Mouse (Mus musculus) layer of hippocampus, postnatal 10 days (tissue): ENCODE results near the gene Phf20. TPM values are rescaled to one million over a fixed set of nuclear protein-coding genes. Genes with fewer than 3 reads are reported as not detected.

Experiments
- DNase-seq, 2 experiments: peaks; one replicate each; pipeline ENCODE4 v3.0.0; 2021; ENCODE audit warnings: low spot score in 2 of 2
- total RNA-seq, 2 experiments: library from RNA; stranded (reverse); gene quantifications; 2 replicates each; pipeline ENCODE4 v1.2.3; 2021

Gene Phf20
- total RNA-seq, 2 experiments from 2014 or later: 75.4 to 86.9 TPM

DNA sequence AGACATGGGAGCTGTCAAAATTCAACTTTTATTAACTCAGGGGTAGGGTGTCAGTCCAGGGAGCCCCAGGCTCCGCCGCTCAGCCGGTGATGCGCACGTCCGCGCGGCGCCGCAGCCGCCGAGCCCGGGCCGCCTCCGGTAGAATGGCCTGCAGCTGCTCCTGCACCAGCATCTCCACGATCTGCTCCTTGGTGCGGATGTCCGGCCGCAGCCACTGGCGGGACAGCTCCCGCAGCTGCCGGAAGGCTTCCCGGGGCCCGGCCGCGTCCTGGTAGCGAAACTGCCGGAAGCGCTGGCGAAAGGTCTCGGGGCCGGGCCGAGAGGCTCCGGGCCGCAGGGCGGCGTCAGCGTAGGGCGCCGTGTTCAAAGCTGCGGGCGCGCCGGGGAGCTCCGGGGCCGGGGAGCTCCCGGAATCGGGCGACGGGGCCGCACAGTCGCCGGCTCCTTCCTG lies 115.6 kb downstream of the Phf20 start:
- DNase-seq: peak; percentile 57 to 68

DNA sequence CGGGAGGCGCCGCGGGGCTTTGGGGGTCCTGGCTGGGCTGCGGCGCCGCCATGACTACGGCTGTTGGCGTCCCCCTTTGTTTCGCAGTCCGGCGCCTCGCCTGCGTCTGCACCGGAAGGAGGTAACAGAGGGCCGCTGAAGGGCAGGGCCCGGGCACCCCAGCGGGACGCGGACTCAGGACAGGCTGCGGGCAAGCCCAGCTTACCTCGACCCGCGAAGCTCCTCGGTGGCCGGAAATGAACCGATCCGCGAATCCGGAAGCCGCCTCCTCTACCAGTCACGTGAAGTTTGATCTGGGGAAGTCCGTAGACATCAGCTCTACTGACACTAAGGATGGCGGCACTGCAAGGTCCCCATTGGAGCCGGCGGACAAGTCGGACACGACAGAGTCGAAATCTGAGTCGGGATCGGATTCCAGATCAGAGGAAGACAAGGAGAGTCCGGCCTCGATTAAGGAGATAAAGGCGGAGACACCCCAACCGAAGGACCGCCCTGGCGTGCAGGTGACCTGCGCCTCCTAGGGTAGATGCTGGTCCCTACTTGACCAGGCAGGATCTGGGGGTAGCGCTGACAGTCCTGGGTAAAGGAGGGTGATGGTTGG lies 116.1 kb downstream of the Phf20 start, which contains the start of the genes Cnbd2 and Scand1:
Cnbd2 (plus strand) TSS at position 3 of the 601 bp plus-strand sequence.
Scand1 (minus strand) TSS at position 408 of the 601 bp plus-strand sequence.
- DNase-seq: peak; percentile 79 to 84

DNA sequence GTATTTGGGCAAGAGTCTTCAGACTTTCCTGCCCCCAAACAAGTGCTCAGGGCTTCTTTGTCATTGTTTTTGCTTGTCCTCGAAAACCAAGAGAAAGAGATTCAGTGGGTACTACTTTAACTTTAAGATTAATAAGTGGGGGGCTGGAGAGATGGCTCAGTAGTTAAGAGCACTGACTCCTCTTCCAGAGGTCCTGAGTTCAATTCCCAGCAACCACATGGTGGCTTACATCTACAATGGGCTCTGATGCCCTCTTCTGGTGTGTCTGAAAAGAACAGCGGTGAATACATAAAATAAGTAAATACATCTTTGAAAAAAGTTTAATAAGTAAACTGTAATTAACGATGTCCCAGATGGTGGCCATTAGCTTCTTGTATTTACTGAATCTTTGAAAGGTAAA lies 116.9 kb downstream of the Phf20 start:
- DNase-seq: no peak

DNA sequence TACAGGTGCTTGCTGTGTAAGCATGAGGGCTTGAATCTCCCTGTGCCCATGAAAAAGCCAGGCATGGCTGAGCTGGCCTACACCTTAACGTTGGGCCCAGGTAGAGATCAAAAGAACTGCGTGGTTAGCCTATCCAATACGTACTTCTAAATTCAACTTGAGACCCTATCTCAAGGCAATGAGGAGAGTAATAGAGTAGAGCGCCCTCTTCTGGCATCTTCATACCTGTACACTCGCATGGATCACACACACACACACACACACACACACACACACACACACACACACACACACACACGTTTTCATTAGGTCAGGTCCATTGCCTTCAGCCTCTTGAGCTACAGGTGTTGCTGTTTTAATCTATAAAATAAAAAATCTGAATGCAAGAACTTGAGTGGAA lies 118.5 kb downstream of the Phf20 start:
- no peak for DNase-seq

DNA sequence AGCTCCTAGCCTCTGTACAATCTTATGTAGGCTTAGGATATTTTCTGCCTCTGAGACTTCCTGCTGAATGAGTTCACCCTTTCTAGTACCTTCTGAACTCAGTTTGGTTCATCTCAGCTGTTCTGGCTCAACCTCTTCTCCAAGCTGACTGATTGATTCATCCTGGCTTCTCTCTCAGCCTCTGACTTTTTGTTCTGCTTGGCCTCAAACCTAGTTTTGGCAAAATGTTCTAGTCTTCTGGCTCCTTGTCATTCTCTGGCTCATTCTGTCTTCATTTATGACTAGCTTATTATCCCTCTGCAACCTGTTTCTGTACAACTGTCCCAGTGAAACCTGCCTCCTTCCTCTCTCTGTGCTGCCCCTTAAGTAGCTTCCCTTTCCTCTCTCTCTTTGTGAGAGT lies 122.2 kb downstream of the Phf20 start:
- DNase-seq: no peak

DNA sequence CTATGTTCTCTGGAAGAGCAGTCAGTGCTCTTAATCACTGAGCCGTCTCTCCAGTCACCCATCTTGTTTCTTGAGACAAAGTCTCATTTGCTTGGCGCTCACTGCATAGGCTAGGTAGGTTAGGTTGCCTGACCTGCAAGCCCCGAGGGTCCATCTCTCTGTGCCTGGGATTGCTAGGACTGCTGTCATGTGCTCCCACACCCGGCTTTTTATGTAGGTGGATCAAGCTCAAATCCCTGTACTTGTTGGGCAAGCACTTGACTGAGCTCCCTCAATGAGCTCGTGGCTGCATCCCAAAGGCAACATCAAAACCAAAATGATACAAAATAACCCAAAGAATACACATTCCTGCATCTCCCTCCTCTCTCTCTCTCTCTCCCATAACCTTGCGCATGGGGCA lies 125.3 kb downstream of the Phf20 start:
- no peak for DNase-seq

DNA sequence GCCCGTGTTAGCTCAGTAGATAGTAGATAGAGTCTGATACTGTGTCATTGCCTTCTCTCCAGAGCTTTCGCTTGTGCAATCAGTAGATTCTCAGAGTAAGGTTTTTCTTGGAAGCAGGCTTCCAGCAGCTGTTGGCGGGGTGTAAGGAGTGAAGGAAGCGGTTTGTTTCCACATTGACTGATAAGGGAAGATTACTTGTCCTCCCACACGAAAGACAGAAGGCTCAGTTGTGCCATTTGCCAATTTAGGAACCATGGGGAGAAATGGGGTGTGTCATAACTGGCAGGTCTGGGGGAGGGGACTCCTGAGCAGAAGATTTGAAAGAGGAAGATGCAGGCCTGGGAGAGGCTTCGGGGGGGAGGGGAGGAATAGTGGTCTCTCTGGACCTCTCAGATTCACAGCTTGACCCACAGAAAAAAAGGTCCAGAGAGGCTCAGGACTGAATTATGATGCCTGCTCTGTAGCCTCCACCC lies 127.9 kb downstream of the Phf20 start:
- no peak for DNase-seq

DNA sequence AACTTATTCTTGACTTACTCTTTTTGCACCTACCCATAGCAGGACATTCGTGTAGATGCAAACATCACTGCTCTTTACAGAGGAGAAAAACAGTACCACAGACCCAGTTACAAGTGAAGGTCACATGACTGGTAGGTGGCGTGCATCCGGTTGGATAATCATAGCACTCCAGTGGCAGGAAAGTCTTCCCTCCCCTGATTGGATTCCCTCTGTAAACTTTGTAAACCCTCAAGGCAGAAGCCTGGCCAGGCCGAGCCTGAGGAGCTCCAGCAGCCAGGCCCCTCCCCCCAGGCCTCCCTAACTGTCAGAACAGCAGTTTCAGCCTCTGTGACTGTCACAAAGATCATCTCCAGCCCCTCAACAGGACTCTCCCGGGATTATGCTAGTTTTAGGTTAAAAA lies 128.4 kb downstream of the Phf20 start:
- no peak for DNase-seq

DNA sequence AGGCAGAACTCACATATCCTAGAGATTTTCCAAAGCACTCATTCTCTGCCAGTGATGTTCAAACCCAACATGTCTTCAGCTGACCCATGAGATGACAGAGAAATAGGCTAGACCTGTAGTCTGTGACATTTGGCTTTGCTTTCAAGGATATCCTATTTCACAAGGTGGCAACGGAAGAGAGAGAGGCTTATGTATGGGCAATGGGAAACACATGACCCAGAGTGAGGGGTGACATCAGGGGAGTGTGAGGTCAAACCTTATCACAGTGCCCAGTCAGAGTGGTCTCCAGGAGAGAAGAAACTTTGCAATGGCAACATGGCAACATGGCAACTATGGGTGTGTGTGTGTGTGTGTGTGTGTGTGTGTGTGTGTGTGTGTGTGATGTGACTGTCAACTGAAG lies 134.4 kb downstream of the Phf20 start:
- DNase-seq: no peak

DNA sequence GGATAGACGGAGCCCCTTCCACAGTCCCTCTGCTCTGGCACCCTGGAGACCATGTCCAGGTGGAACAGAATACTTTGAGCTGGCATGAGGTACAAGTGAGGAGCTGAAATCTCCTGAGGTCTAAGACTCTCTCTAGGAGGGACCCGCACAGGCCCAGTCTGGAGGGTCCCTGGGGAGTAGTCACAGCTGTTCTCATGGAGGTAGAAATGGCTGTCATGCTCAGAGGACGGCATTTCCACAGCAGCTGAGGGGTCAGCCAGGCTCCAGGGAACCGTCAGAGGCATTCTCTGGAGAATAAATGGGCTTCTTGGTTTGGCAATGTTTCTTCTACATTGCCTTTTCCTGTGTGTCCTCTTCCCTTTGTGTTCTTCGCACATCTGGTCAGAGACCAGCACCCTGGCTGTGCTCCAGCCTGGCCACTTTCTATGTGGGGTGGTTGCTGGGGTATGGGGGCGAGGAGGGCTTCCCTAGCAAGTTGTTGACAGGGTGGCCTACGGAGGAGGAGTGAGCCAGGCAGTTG lies 135.2 kb downstream of the Phf20 start:
- no peak for DNase-seq

DNA sequence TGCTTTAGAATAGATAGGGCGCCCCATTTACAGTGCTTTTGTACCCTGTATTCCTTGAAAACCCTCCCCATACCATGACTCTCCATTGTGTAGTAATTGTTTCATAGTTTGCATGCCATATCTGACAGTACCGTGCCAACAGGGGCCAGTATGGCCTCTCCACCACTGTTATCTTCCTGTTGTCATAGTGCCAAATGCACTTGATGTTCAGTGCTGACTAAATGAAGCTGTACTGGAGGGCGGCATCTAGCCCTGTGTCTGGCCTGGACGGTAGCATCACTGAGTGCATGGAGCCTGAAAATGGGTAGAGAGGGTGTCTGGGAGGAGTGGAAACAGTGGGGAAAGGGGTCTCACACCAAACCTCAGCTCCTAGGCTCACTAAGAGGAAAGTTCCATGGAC lies 143.8 kb downstream of the Phf20 start:
- no peak for DNase-seq

DNA sequence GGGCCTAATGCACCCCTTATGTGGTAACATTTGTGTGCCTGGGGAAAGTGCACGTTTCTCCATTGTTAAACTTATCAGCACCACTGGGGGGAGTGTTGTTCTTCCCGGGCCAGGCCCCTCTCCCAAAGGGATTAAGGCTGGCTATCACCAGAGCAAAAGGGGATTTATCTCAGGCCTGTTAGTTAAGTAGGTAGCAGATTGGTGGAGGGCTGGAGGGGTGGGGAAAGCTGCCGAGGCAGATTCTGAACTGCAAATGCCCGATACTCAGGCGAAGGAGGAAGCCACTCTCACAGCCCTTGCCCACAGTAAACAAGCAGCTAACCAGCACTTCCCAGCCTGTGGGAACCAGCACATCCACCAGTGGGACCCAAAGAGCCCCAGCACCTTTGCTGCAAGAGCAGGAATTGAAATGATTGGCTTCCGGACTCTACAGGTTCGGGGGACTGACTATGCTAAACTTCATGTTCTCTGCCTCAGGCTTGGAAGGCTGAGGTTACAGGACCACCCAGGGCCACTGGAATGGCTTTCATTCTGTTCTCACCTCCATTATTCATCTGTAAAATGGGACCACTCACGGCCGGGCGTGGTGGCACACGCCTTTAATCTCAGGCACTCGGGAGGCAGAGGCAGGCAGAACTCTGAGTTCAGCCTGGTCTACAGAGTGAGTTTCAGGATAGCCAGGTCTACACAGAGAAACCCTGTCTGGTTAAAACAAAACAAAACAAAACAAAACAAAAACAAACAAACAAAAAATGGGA lies 148.7 kb downstream of the Phf20 start:
- DNase-seq: peak; percentile 38 to 45

DNA sequence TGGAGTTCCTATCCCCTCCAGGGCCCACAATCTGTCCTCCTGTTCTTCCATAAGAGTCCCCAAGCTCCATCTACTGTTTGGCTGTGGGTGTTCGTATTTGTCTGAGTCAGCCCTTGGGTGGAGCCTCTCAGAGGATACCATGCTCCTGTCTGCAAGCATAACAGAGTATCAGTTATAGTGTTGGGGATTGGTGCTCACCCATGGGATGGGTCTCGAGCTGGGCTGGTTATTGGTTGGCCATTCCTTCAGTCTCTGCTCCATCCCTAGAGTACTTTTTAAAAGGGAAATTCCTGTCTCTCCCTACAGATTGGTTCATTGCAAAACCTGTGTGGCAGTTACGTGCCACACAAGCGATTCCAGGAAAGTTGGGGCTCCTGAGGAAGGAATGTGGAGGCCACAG lies 152.5 kb downstream of the Phf20 start:
- DNase-seq: no peak

DNA sequence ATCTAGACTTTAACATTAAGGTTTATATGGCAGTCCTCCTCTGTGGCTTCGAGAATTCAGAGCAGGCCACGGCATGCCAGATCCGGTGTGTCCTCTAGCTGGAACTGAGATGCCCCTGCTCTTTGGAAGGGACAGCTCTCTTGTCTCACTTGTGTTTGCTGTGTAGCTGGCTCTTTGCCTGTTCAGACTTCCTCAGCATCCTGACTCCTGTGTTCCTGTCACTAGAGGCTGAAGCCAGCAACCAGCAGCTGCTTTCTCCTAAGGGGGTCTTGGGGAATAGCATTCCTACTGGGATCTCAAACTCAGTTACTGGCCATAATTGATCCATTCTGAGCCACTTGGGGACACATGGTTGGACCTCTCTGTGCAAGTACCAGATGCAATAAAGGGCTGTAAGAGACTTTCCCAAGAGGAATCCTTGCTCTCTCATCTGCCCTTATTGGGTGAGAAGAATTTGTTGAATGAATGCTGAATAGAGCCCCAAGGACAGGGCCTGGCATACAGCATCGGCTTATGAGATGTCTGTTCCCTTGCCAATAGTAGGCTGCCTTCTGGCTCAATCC lies 153.1 kb downstream of the Phf20 start:
- DNase-seq: peak; percentile 20 to 34

DNA sequence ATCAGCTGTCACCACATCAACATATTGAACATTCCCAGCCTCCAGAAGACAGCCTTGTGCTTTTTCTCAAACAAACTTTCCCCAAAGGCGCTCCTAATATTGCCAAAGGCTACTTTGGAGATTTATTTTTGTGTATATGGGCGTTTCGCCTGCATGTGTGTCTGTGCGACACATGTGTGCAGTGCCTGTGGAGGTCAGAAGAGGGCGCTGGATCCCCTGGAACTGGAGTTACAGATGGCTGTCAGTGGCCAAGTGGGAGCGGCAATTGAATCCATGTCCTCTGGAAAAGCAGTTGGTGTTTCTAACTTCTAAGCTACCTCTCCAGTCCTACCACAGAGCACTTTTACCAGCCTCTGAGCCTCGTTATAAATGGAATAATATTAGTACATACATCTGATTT lies 155.0 kb downstream of the Phf20 start:
- no peak for DNase-seq

DNA sequence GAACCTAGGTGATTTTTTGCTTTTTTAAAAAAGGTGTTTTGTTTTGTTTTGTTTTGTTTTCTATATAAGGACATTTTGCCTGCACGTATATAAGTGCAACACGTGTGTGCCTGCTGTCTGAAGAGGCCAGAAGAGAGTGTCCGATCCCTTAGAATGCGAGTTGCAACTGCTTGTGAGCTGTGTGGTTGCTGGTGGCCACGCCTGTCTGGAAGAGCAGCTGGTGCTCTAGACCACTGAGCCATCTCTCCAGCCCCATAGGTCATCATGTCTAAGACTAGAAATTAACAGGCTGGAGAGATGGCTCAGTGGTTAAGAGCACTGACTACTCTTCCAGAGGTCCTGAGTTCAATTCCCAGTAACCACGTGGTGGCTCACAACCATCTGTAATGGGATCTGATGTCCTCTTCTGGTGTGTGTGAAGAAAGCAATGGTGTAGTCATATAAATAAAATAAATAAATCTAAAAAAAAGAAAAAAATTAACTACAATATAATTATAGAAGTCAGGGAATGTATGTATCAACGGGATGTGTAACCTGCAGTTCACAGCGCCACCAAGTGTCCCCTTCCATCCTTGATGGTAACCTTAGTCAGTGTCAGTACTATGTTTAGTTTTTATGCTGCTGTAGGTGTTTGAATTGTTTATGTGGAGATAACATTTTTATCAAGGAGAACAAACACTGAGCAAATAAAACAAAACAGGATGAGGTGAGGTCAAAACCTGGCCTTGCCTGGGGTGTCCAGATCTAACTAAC lies 156.3 kb downstream of the Phf20 start:
- DNase-seq: no peak

DNA sequence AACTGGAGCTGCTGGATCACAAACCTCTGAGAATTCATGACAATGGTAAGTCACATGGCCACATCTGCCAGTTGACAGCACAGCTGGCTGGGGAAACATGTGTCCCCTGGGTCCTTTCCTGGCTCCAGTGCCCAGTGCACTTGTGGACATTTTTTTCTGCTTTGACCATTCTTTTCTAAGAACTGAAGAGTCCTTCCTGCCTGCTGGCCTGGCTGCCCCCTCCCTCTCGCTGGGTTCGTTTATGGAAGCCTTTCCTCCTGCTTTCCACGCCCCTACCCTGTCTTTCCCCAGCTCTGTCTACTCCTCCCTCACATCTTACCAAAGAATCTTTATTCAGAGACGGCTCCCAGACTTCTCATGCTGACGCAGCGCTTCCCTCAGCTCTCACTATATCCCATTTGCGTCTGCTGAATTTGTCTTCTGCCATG lies 157.0 kb downstream of the Phf20 start:
- peak in 1 of 2 experiments; percentile 15 for DNase-seq

DNA sequence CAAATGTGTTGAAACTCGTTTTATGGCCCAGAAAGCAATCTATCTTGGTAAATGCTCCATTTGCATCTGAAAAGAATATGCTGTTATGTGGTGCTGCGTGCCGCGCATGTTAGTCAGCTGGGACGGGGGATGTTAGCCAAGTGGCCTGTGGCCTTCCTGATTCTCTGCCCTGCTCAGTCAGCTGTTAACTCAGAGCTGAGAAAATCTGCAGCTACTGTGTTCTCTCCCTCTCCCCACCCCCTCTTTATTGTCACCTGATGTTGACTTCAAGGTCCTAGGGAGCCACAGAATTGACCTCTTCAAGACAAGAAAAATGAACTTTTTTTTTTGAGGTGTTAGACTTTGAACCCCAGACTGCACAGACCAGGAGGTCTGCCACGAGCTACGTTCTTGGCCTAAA lies 159.8 kb downstream of the Phf20 start:
- DNase-seq: peak; percentile 48 to 60
